Mouse (Mus musculus) heart, embryonic 13.5 days (tissue): ENCODE measurements around the gene Irs1. TPM values are rescaled to one million over a fixed set of nuclear protein-coding genes. Genes with fewer than 3 reads are reported as not detected.

Source experiments
- ATAC-seq: fragments of 200-750 bp; cut with Nextera tagmentation; 2 replicates; pipeline ENCODE4 v1.8.0; 2017; ENCODE audit warnings: moderate TSS enrichment; ENCODE audit not compliant: insufficient number of reproducible peaks, low FRiP score, low TSS enrichment; ENCODE audit errors: extremely low read depth
- H3K27ac ChIP-seq: fragments of 300-500 bp; sonication (generic); replicated peaks from 2 replicates; pipeline ENCODE4 v1.5.1; 2015; ENCODE audit warnings: moderate library complexity, mild to moderate bottlenecking, inconsistent platforms
- H3K27me3 ChIP-seq: fragments of 300-500 bp; sonication (generic); replicated peaks from 2 replicates; pipeline ENCODE4 v1.6.1; 2015; ENCODE audit warnings: mild to moderate bottlenecking, inconsistent platforms
- H3K36me3 ChIP-seq: fragments of 300-500 bp; sonication (generic); 2 replicates; pipeline ENCODE4 v1.6.1; 2015; ENCODE audit warnings: mild to moderate bottlenecking, inconsistent platforms
- H3K4me1 ChIP-seq: fragments of 300-500 bp; sonication (generic); 2 replicates; pipeline ENCODE4 v1.6.1; 2015; ENCODE audit warnings: inconsistent platforms
- H3K4me2 ChIP-seq: fragments of 300-500 bp; sonication (generic); 2 replicates; pipeline ENCODE4 v1.6.1; 2015; ENCODE audit warnings: inconsistent platforms, mild to moderate bottlenecking, moderate library complexity
- H3K4me3 ChIP-seq: fragments of 300-500 bp; sonication (generic); 2 replicates; pipeline ENCODE4 v1.5.1; 2015; ENCODE audit warnings: moderate library complexity, mild to moderate bottlenecking, inconsistent platforms
- H3K9ac ChIP-seq: fragments of 300-500 bp; sonication (generic); 2 replicates; pipeline ENCODE4 v1.6.1; 2015; ENCODE audit warnings: inconsistent platforms, mild to moderate bottlenecking, moderate library complexity
- H3K9me3 ChIP-seq: fragments of 300-500 bp; sonication (generic); 2 replicates; pipeline ENCODE4 v1.6.1; 2016; ENCODE audit warnings: inconsistent platforms
- WGBS: fragments of 180-500 bp; shearing (Covaris S2); methylation state at CpG from one replicate; pipeline ENCODE4 v1.1.7; 2015; ENCODE audit warnings: mixed read lengths; 5-methylcytosine and 5-hydroxymethylcytosine counted together
- polyA plus RNA-seq: library from polyadenylated mRNA; unstranded; fragments of >200 nt; fragmentation: Nextera tagmentation; extraction: Ambion mirVana; gene quantifications from 2 replicates; pipeline ENCODE4 v1.2.1, GENCODE M21; 2015

The Irs1 gene
- polyA plus RNA-seq, 1 experiment from 2014 or later, result 9.5 TPM

DNA sequence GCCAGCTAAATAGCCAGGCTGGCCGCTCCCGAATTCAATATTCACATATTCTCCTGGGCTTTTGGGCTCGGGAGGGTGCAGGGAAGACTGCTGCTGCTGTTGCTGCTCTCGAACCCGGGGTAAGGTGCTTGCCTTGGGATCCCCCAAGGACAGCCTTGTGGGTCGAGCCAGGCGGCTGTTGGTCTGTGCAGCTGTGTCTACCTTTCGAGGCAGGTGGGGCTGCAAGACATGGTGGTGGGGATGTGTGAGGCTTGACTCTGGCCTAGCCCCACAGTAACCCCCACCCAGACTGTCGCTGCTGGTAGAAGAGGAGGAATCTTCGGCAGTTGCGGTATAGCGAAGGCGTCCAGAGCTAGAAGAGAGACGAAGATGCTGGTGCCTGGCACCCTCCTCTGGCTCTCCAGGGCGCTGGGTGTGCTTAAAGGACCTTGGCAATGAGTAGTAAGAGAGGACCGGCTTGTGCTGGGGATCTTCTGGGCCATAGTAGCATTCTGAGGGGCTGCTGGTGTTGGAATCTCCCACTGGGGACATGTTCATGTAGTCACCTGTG lies 3.4 kb downstream of the Irs1 start:
- Histone ChIP-seq H3K9me3 (no peaks in the 10 kb centered on the region), H3K27ac (peak overlapping the region; percentile 87), H3K4me1 (peaks cover 35% of the 10 kb centered on the region), H3K4me3 (peak overlapping the region; percentile 80), H3K9ac (peak overlapping the region; percentile 95), H3K27me3 (peaks cover 25% of the 10 kb centered on the region), H3K4me2 (peak overlapping the region; percentile 72), H3K36me3 (peaks cover 25% of the 10 kb centered on the region)
- WGBS, result 69% methylated on average over 16 of the region's 16 CpGs
- no peak for ATAC-seq

GRCm38 (mm10) chr1:82287052-82287775 lies 4.0 kb downstream of the Irs1 start:
- Histone ChIP-seq H3K36me3 (peaks cover 25% of the 10 kb centered on the region), H3K9ac (peak overlapping the region; percentile 95), H3K27ac (peak overlapping the region; percentile 87), H3K9me3 (no peaks in the 10 kb centered on the region), H3K4me2 (peak overlapping the region; percentile 72), H3K4me1 (peaks cover 36% of the 10 kb centered on the region), H3K4me3 (peak overlapping the region; percentile 80), H3K27me3 (peaks cover 22% of the 10 kb centered on the region)
- WGBS, result 34% methylated on average over 22 of the region's 22 CpGs
- ATAC-seq, result no peak

GRCm38 (mm10) chr1:82286190-82287051 lies 4.8 kb downstream of the Irs1 start:
- Histone ChIP-seq H3K9ac (peak overlapping the region; percentile 95), H3K27ac (peak overlapping the region; percentile 87), H3K4me2 (peak overlapping the region; percentile 72), H3K27me3 (peaks cover 22% of the 10 kb centered on the region), H3K4me1 (peaks cover 40% of the 10 kb centered on the region), H3K36me3 (peaks cover 29% of the 10 kb centered on the region), H3K9me3 (no peaks in the 10 kb centered on the region), H3K4me3 (peak overlapping the region; percentile 80)
- WGBS, result 17% methylated on average over 15 of the region's 15 CpGs
- no peak for ATAC-seq

- H3K9ac ChIP-seq, result peak overlapping the region; percentile 95
- H3K36me3 ChIP-seq, result peaks cover 29% of the 10 kb centered on the region
- 28% methylated on average over 5 of the region's 5 CpGs for WGBS
- peaks cover 22% of the 10 kb centered on the region for H3K27me3 ChIP-seq
- peak overlapping the region; percentile 87 for H3K27ac ChIP-seq
- no peaks in the 10 kb centered on the region for H3K9me3 ChIP-seq
- ATAC-seq, result no peak
- H3K4me1 ChIP-seq, result peaks cover 43% of the 10 kb centered on the region
- H3K4me3 ChIP-seq, result peak overlapping the region; percentile 80
- peak overlapping the region; percentile 72 for H3K4me2 ChIP-seq
Measured at GRCm38 (mm10) chr1:82285461-82286189, 5.6 kb downstream of the Irs1 start.

GRCm38 (mm10) chr1:82284403-82284802 lies 6.8 kb downstream of the Irs1 start:
- H3K27ac ChIP-seq, result peak overlapping the region; percentile 95
- ATAC-seq, result no peak
- H3K4me1 ChIP-seq, result peaks cover 49% of the 10 kb centered on the region
- peak overlapping the region; percentile 95 for H3K9ac ChIP-seq
- peak overlapping the region; percentile 72 for H3K4me2 ChIP-seq
- 13% methylated on average over 4 of the region's 4 CpGs for WGBS
- H3K27me3 ChIP-seq, result peaks cover 21% of the 10 kb centered on the region
- peak overlapping the region; percentile 80 for H3K4me3 ChIP-seq
- H3K9me3 ChIP-seq, result no peaks in the 10 kb centered on the region
- H3K36me3 ChIP-seq, result peaks cover 29% of the 10 kb centered on the region

DNA sequence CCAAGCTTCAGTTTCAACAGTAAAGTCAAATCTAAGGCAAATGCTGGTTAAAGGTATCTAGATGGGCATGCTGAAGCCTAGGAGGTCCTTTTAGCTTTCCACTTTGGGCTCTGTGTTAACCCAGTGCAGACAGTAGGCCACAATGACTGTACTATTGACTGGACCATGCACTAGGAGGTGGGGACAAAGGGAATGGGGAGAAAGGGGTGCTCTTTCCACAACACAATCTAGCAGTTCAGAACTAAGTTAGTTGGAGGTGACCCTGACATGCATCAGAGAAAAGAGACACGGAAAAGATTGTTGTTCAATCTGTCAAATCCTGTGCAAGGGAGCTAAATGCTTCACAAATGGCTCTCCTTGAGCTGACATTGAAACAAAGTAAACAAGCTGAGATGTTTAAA lies 7.3 kb downstream of the Irs1 start:
- Histone ChIP-seq H3K4me1 (peaks cover 49% of the 10 kb centered on the region), H3K27ac (peak overlapping the region; percentile 95), H3K4me3 (peak overlapping the region; percentile 80), H3K4me2 (peak overlapping the region; percentile 72), H3K9me3 (no peaks in the 10 kb centered on the region), H3K27me3 (peaks cover 16% of the 10 kb centered on the region), H3K9ac (peak overlapping the region; percentile 95), H3K36me3 (peaks cover 24% of the 10 kb centered on the region)
- WGBS, result 10% methylated on average over 1 of the region's 1 CpGs
- ATAC-seq, result no peak

- Histone ChIP-seq H3K27me3 (peaks cover 10% of the 10 kb centered on the region), H3K4me3 (peak overlapping the region; percentile 80), H3K9me3 (no peaks in the 10 kb centered on the region), H3K4me2 (peak overlapping the region; percentile 72), H3K27ac (peak overlapping the region; percentile 95), H3K9ac (peak overlapping the region; percentile 95), H3K36me3 (peaks cover 21% of the 10 kb centered on the region), H3K4me1 (peaks cover 42% of the 10 kb centered on the region)
- under 1% methylated on average over 35 of the region's 35 CpGs for WGBS
- peak; percentile 94 for ATAC-seq
Measured at GRCm38 (mm10) chr1:82282992-82283611, 8.1 kb downstream of the Irs1 start.

- Histone ChIP-seq H3K4me2 (peak overlapping the region; percentile 72), H3K27ac (peak overlapping the region; percentile 95), H3K36me3 (peaks cover 22% of the 10 kb centered on the region), H3K27me3 (no peaks in the 10 kb centered on the region), H3K4me3 (no peak overlapping the region), H3K4me1 (peaks cover 33% of the 10 kb centered on the region), H3K9me3 (no peaks in the 10 kb centered on the region), H3K9ac (no peak overlapping the region)
- ATAC-seq, result no peak
- 27% methylated on average over 6 of the region's 6 CpGs for WGBS
Measured at GRCm38 (mm10) chr1:82281823-82282222, 9.4 kb downstream of the Irs1 start.

DNA sequence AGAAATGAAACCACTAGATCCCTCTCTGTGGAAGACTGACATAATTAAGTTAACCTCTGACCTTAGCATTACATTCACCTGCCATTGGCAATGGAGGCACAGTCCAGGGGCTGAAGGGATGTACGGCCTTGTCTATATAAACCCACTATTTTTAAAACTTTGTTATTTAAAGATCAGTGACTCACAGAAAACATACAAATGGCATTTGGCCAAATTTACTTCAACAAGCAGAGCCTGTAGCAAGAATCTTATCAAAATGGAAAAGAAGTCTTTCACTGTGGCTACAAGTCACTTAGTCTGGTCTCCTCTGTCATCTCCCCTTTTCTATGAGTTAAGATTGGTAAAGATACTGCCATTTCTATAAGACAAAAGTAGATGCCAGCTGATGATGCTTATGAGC lies 11.4 kb downstream of the Irs1 start:
- WGBS, result 19% methylated on average over 1 of the region's 1 CpGs
- Histone ChIP-seq H3K9ac (0 out of 2 replicates have a peak overlapping the region, but pooled peaks have one; percentile 14), H3K9me3 (no peaks in the 10 kb centered on the region), H3K4me3 (no peak overlapping the region), H3K4me1 (peaks cover 39% of the 10 kb centered on the region), H3K4me2 (peak overlapping the region; percentile 12), H3K36me3 (peaks cover 32% of the 10 kb centered on the region), H3K27ac (0 out of 2 replicates have a peak overlapping the region, but pooled peaks have one; percentile 16), H3K27me3 (no peaks in the 10 kb centered on the region)
- no peak for ATAC-seq

- no peak overlapping the region for H3K4me2 ChIP-seq
- no peak for ATAC-seq
- H3K9ac ChIP-seq, result peak overlapping the region; percentile 59
- H3K4me3 ChIP-seq, result no peak overlapping the region
- no peaks in the 10 kb centered on the region for H3K9me3 ChIP-seq
- H3K4me1 ChIP-seq, result peaks cover 57% of the 10 kb centered on the region
- no peaks in the 10 kb centered on the region for H3K27me3 ChIP-seq
- 27% methylated on average over 1 of the region's 1 CpGs for WGBS
- peaks cover 51% of the 10 kb centered on the region for H3K36me3 ChIP-seq
- H3K27ac ChIP-seq, result peak overlapping the region; percentile 60
Measured at GRCm38 (mm10) chr1:82274361-82274760, 16.9 kb downstream of the Irs1 start.
